ENCODE assay signal across 11 mouse cellular contexts in the genomic region with DNA sequence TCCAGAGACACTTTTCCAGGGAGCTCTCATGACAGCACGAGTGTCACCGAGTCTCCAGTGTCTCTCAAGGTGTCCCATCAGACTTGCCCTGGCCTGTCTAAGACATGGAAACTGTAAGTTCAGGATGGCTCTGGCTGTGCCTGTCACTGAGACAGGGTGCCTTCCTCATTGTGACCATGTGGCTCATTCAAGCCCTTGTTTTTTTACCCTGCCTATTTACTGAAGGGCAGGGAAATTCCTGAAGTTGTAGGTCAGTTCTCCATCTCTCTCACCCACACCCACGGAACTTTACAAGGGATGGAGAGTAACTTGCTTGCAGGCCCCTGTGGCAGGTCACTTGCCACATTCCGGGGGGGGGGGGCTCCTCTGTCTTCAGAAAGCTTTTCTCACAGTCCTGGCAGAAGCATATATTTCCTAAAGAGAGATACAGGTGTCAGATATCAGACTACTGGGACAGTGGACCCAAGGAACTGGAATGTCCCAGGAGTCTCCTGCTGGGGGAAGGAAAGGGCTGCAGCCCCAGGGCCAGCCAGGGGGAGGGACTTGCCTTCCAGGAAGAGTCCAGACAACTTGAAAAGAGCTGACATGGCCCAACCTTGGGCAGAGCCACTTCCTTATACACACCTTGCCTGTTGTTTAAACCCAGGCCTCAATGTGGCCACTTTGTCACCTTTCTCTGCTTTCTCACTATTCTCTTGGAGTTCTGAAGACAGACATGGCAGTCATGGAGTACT. TPM values are rescaled to one million over a fixed set of nuclear protein-coding genes. Genes with fewer than 3 reads are reported as not detected.
A peak's percentile ranks its signal among the peaks of the same experiment; 100 is the strongest.
DNase-seq lines count a peak whose midpoint lies in the region; ATAC-seq and TF ChIP-seq lines count a peak whose summit lies in the region.
"Had no signal": no experiment of that assay in that cellular context is flagged by ENCODE, and none has a peak within 500 bp of the region (broad histone marks: within the 10 kb centered on the region; RNA-seq: fewer than 3 reads in every experiment).

No protein-coding gene starts in this region.

- peaks cover 25% of the 10 kb centered on the region for H3K27me3 ChIP-seq in hindbrain, embryonic 10.5 days (ENCODE audit: insufficient read depth, poor library complexity, severe bottlenecking)
- H3K27me3 ChIP-seq in hindbrain, embryonic 12.5 days, result no peaks in the 10 kb centered on the region; the same call in 1 of the 2 replicates
- H3K27me3 ChIP-seq in G1E (ENCODE audit: insufficient read depth, low read length), result no peaks in the 10 kb centered on the region
- H3K27me3 ChIP-seq in intestine, postnatal 0 days (replicated peaks; ENCODE audit: control insufficient read depth, insufficient read depth, low read length), result no peaks in the 10 kb centered on the region
- no peaks in the 10 kb centered on the region for H3K27me3 ChIP-seq in myocyte (ENCODE audit: control insufficient read depth, insufficient read depth, insufficient read length)
- H3K27me3 ChIP-seq in hindbrain, embryonic 14.5 days (ENCODE audit: control insufficient read depth, insufficient read depth, low read length), result no peaks in the 10 kb centered on the region; the same call in 1 of the 2 replicates

- no peak for DNase-seq in hindbrain, embryonic 10.5 days (ENCODE audit: low spot score)
- DNase-seq in G1E (ENCODE audit: low spot score), result no peak
- no peak for DNase-seq in left cerebral cortex, adult 2 months (ENCODE audit: extremely low spot score in 1 of 2, low spot score in 2 of 2)
- DNase-seq in hindbrain, embryonic 14.5 days (ENCODE audit: low spot score), result no peak
- no peak for DNase-seq in B cell, adult 2 months
- DNase-seq: left cerebral cortex, postnatal 4 days had no signal

- no peak overlapping the region; the same call in 1 of the 2 replicates for H3K9ac ChIP-seq in hindbrain, embryonic 12.5 days
- no peak overlapping the region for H3K9ac ChIP-seq in intestine, postnatal 0 days (ENCODE audit: low read depth, low read length)
- H3K9ac ChIP-seq in hindbrain, embryonic 14.5 days, result no peak overlapping the region

- no peak overlapping the region for H3K4me3 ChIP-seq in hindbrain, embryonic 10.5 days
- H3K4me3 ChIP-seq in hindbrain, embryonic 12.5 days, result no peak overlapping the region
- H3K4me3 ChIP-seq in G1E (ENCODE audit: low read depth, low read length) (peak overlapping the region; percentile 56; the same call in 1 of the 2 replicates), myocyte (no peak overlapping the region)
- no peak overlapping the region for H3K4me3 ChIP-seq in intestine, postnatal 0 days (ENCODE audit: low read depth, low read length)
- H3K4me3 ChIP-seq in left cerebral cortex, adult 2 months, result no peak overlapping the region
- no peak overlapping the region for H3K4me3 ChIP-seq in hindbrain, embryonic 14.5 days (replicated peaks; ENCODE audit: low read length)

- no peaks in the 10 kb centered on the region for H3K9me3 ChIP-seq in hindbrain, embryonic 10.5 days
- H3K9me3 ChIP-seq in hindbrain, embryonic 12.5 days (replicated peaks), result no peaks in the 10 kb centered on the region
- H3K9me3 ChIP-seq in G1E (replicated peaks), result no peaks in the 10 kb centered on the region
- H3K9me3 ChIP-seq in intestine, postnatal 0 days (ENCODE audit: control insufficient read depth), result no peaks in the 10 kb centered on the region
- H3K9me3 ChIP-seq in hindbrain, embryonic 14.5 days (ENCODE audit: control insufficient read depth, low read length), result no peaks in the 10 kb centered on the region

- no peak for TF ChIP-seq POLR2A in myocyte (IDR thresholded peaks at IDR 0.05; ENCODE audit: insufficient read length, low read depth)

- ATAC-seq in hindbrain, embryonic 12.5 days (ENCODE audit: low FRiP score), result no peak
- ATAC-seq in G1E (ENCODE audit: extremely low read depth, insufficient number of reproducible peaks, low FRiP score, poor library complexity, severe bottlenecking), result no peak
- ATAC-seq in intestine, postnatal 0 days, result peak; percentile 73
- no peak for ATAC-seq in hindbrain, embryonic 14.5 days (ENCODE audit: low FRiP score)
- ATAC-seq: midbrain, embryonic 16.5 days had no signal

- no peaks in the 10 kb centered on the region for H3K36me3 ChIP-seq in hindbrain, embryonic 10.5 days
- no peaks in the 10 kb centered on the region for H3K36me3 ChIP-seq in hindbrain, embryonic 12.5 days
- H3K36me3 ChIP-seq in G1E (replicated peaks), result peaks cover 71% of the 10 kb centered on the region
- H3K36me3 ChIP-seq in intestine, postnatal 0 days (ENCODE audit: control insufficient read depth, insufficient read depth), result no peaks in the 10 kb centered on the region; the same call in 1 of the 2 replicates
- H3K36me3 ChIP-seq in myocyte (ENCODE audit: control insufficient read depth, insufficient read depth), result peaks cover 6% of the 10 kb centered on the region
- H3K36me3 ChIP-seq in hindbrain, embryonic 14.5 days (replicated peaks; ENCODE audit: control insufficient read depth, insufficient read depth), result no peaks in the 10 kb centered on the region

- H3K4me2 ChIP-seq in hindbrain, embryonic 12.5 days (replicated peaks), result no peak overlapping the region
- H3K4me2 ChIP-seq in intestine, postnatal 0 days (replicated peaks; ENCODE audit: low read depth), result peak overlapping the region; percentile 40
- H3K4me2 ChIP-seq in myocyte (ENCODE audit: low read depth), result peak overlapping the region; percentile 28
- no peak overlapping the region for H3K4me2 ChIP-seq in hindbrain, embryonic 14.5 days (replicated peaks)

- peak overlapping the region; percentile 64 for H3K27ac ChIP-seq in hindbrain, embryonic 10.5 days
- no peak overlapping the region for H3K27ac ChIP-seq in hindbrain, embryonic 12.5 days
- peak overlapping the region; percentile 41; the same call in 1 of the 2 replicates for H3K27ac ChIP-seq in intestine, postnatal 0 days (ENCODE audit: low read depth, low read length)
- H3K27ac ChIP-seq in left cerebral cortex, adult 2 months, result no peak overlapping the region
- no peak overlapping the region for H3K27ac ChIP-seq in hindbrain, embryonic 14.5 days

- TF ChIP-seq CTCF in G1E (IDR thresholded peaks at IDR 0.05; ENCODE audit: low read depth, low read length), result no peak
- TF ChIP-seq CTCF in intestine, postnatal 0 days (IDR thresholded peaks at IDR 0.05; ENCODE audit: low read depth), result 0 out of 2 replicates have a peak, but pooled peaks have one; percentile 16
- TF ChIP-seq CTCF in left cerebral cortex, adult 2 months (IDR thresholded peaks at IDR 0.05), result no peak

- peaks cover 48% of the 10 kb centered on the region for H3K4me1 ChIP-seq in hindbrain, embryonic 10.5 days (replicated peaks)
- H3K4me1 ChIP-seq in hindbrain, embryonic 12.5 days, result peaks cover 31% of the 10 kb centered on the region
- peaks cover 96% of the 10 kb centered on the region for H3K4me1 ChIP-seq in G1E (ENCODE audit: insufficient read depth, low read depth, low read length)
- peaks cover 20% of the 10 kb centered on the region; the same call in 1 of the 2 replicates for H3K4me1 ChIP-seq in intestine, postnatal 0 days (replicated peaks; ENCODE audit: control insufficient read depth, insufficient read depth, low read length)
- peaks cover 20% of the 10 kb centered on the region; the same call in 1 of the 2 replicates for H3K4me1 ChIP-seq in hindbrain, embryonic 14.5 days (replicated peaks; ENCODE audit: control insufficient read depth, insufficient read depth, low read length)

- 51% methylated on average over 4 of the region's 4 CpGs for WGBS in hindbrain, embryonic 10.5 days
- WGBS in hindbrain, embryonic 12.5 days, result 45% methylated on average over 4 of the region's 4 CpGs
- 54% methylated on average over 4 of the region's 4 CpGs for WGBS in intestine, postnatal 0 days
- WGBS in hindbrain, embryonic 14.5 days, result 56% methylated on average over 4 of the region's 4 CpGs

- intact Hi-C loops in left cerebral cortex, adult 2 months (cut with DNase I), result no loop called here

- no peak overlapping the region for H3ac ChIP-seq in myocyte (ENCODE audit: control insufficient read depth, insufficient read length)

- peaks cover 83% of the 10 kb centered on the region for H3K79me2 ChIP-seq in myocyte (ENCODE audit: control insufficient read depth, insufficient read depth)

TF ChIP-seq in myocyte, 11 proteins besides CTCF, POLR2A, EP300 and RAD21 (continues in another document):
- TF ChIP-seq TCF3 (IDR thresholded peaks at IDR 0.05; ENCODE audit: insufficient read length, low read depth), result no peak
- TF ChIP-seq POLR2AphosphoS2 (IDR thresholded peaks at IDR 0.05; ENCODE audit: insufficient read length, low read depth), result no peak
- TF ChIP-seq USF1 (IDR thresholded peaks at IDR 0.05; ENCODE audit: low read depth), result no peak

RNA-seq across cellular contexts. Expression of a gene that starts 7.9 kb away (rescaled TPM):
- 70.2 and 84.9 TPM in 2 replicates for polyA plus RNA-seq in hindbrain, embryonic 10.5 days (2016; fragmentation: Nextera tagmentation; extraction: Ambion mirVana)
- polyA plus RNA-seq in hindbrain, embryonic 12.5 days (2016; fragmentation: Nextera tagmentation; extraction: Ambion mirVana), result 94.2 and 104 TPM in 2 replicates
- total RNA-seq in G1E (2014; fragmentation: Nextera tagmentation), result 48.9 and 58.3 TPM in 2 replicates
- 73.9 and 77.9 TPM in 2 replicates for total RNA-seq in G1E (2017)
- polyA plus RNA-seq in G1E (2012), result 47.0 and 50.6 TPM in 2 replicates
- 25.2 and 26.8 TPM in 2 replicates for polyA plus RNA-seq in intestine, postnatal 0 days (2015; fragmentation: Nextera tagmentation; extraction: Ambion mirVana)
- polyA plus RNA-seq in myocyte (2012; fragmentation: generic; extraction: Trizol), result 113 TPM
- 1 to 10 TPM; 3.4 to 3.7 TPM for total RNA-seq in left cerebral cortex, adult 2 months (2021)
- polyA plus RNA-seq in hindbrain, embryonic 14.5 days (2014; fragmentation: Nextera tagmentation; extraction: Ambion mirVana), result 41.4 and 43.3 TPM in 2 replicates

RNA-seq across cellular contexts. Expression of a gene that starts 18.2 kb away (rescaled TPM):
- polyA plus RNA-seq in hindbrain, embryonic 10.5 days (2016; fragmentation: Nextera tagmentation; extraction: Ambion mirVana), result not detected in 2 replicates
- polyA plus RNA-seq in hindbrain, embryonic 12.5 days (2016; fragmentation: Nextera tagmentation; extraction: Ambion mirVana), result not detected in 2 replicates
- total RNA-seq in G1E (2014; fragmentation: Nextera tagmentation) (not detected in 2 replicates), G1E (2017) (not detected in 2 replicates)
- polyA plus RNA-seq in G1E (2012) (not detected in 2 replicates), myocyte (2012; fragmentation: generic; extraction: Trizol) (0.22 TPM)
- not detected in 2 replicates for polyA plus RNA-seq in intestine, postnatal 0 days (2015; fragmentation: Nextera tagmentation; extraction: Ambion mirVana)
- not detected for total RNA-seq in left cerebral cortex, adult 2 months (2021)
- polyA plus RNA-seq in hindbrain, embryonic 14.5 days (2014; fragmentation: Nextera tagmentation; extraction: Ambion mirVana), result 0.09 TPM in 1 of 2 replicates, not detected in the other
- polyA plus RNA-seq: heart, embryonic 14.5 days; midbrain, embryonic 16.5 days had no signal

RNA-seq across cellular contexts. Expression of a gene that starts 39.1 kb away (rescaled TPM):
- polyA plus RNA-seq in hindbrain, embryonic 10.5 days (2016; fragmentation: Nextera tagmentation; extraction: Ambion mirVana), result 220 and 239 TPM in 2 replicates
- polyA plus RNA-seq in hindbrain, embryonic 12.5 days (2016; fragmentation: Nextera tagmentation; extraction: Ambion mirVana), result 266 and 282 TPM in 2 replicates
- total RNA-seq in G1E (2014; fragmentation: Nextera tagmentation) (108 and 132 TPM in 2 replicates), G1E (2017) (483 and 581 TPM in 2 replicates)
- polyA plus RNA-seq in G1E (2012) (437 and 460 TPM in 2 replicates), myocyte (2012; fragmentation: generic; extraction: Trizol) (273 TPM)
- polyA plus RNA-seq in intestine, postnatal 0 days (2015; fragmentation: Nextera tagmentation; extraction: Ambion mirVana), result 343 and 352 TPM in 2 replicates
- total RNA-seq in left cerebral cortex, adult 2 months (2021), result 100 to 1,000 TPM; 269 to 274 TPM
- 348 and 365 TPM in 2 replicates for polyA plus RNA-seq in hindbrain, embryonic 14.5 days (2014; fragmentation: Nextera tagmentation; extraction: Ambion mirVana)

Comparison
In these comparisons a context has a peak if more than half of its experiments do, and no peak if none do; other contexts are left out.
1. H3K27ac ChIP-seq: peak in hindbrain, embryonic 10.5 days (single experiment) and intestine, postnatal 0 days (single experiment); none in hindbrain, embryonic 12.5 days (single experiment), left cerebral cortex, adult 2 months (single experiment) and hindbrain, embryonic 14.5 days (single experiment).
2. H3K4me2 ChIP-seq: peak in intestine, postnatal 0 days (single experiment) and myocyte (single experiment); none in hindbrain, embryonic 12.5 days (single experiment) and hindbrain, embryonic 14.5 days (single experiment).